Mouse (Mus musculus) G1E (cell line): ENCODE data around the gene Pax2.

Experiments used
- CTCF ChIP-seq: IDR thresholded peaks from 2 replicates; pipeline ENCODE4 v1.5.1; 2012; ENCODE audit warnings: low read depth, low read length, inconsistent platforms, mixed read lengths
- GATA1 ChIP-seq: IDR thresholded peaks from 2 replicates; pipeline ENCODE4 v1.6.1; 2012; ENCODE audit warnings: borderline replicate concordance, low read length, inconsistent platforms, mixed read lengths
- POLR2AphosphoS5 ChIP-seq: IDR thresholded peaks from 2 replicates; pipeline ENCODE4 v1.6.1; 2012; ENCODE audit warnings: low read depth, low read length, inconsistent platforms; ENCODE audit not compliant: insufficient replicate concordance
- TAL1 ChIP-seq: conservative IDR thresholded peaks from 2 replicates; pipeline ENCODE4 v1.6.1; 2012; ENCODE audit warnings: low read depth, low read length, inconsistent platforms, mixed read lengths

DNA sequence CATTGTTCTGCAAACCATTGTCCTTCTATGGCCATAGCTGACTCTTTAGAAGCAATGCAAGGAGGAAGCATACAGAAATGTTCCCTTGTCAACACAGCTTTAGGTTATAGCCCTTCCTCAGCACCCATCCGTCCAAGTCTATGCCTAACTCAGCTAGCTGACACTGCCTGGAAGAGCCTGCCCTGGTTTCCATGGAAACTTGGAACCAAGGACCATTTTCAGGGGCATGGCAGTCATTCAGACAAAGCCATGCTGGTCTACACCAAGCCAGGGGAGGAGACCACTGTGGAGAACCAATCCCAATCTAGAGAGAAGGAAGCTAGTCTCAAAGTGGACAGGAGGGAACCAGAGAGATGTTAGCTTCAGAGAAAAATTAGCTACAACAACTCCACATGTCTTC, 77.5 kb downstream of the Pax2 start:
- no peak for TF ChIP-seq CTCF
- TF ChIP-seq TAL1 = no peak
- no peak for TF ChIP-seq GATA1
- TF ChIP-seq POLR2AphosphoS5 = no peak
